Mouse (Mus musculus) heart, embryonic 11.5 days (tissue): ENCODE measurements around the gene Ttll11. TPM values are rescaled to one million over a fixed set of nuclear protein-coding genes. Genes with fewer than 3 reads are reported as not detected.

ENCODE experiments used
- ATAC-seq: fragments of 200-750 bp; cut with Nextera tagmentation; replicated peaks from 2 replicates; pipeline ENCODE4 v1.8.0; 2017; ENCODE audit warnings: moderate library complexity; ENCODE audit not compliant: insufficient number of reproducible peaks, low FRiP score, low TSS enrichment
- H3K27ac ChIP-seq: fragments of 300-500 bp; sonication (generic); 2 replicates; pipeline ENCODE4 v1.5.1; 2014; ENCODE audit warnings: mild to moderate bottlenecking, low read depth, low read length
- H3K27me3 ChIP-seq: fragments of 300-500 bp; sonication (generic); 2 replicates; pipeline ENCODE4 v1.6.1; 2014; ENCODE audit warnings: mild to moderate bottlenecking, low read length, mixed read lengths; ENCODE audit not compliant: control insufficient read depth, insufficient read depth
- H3K36me3 ChIP-seq: fragments of 300-500 bp; sonication (generic); 2 replicates; pipeline ENCODE4 v1.6.1; 2014; ENCODE audit warnings: mild to moderate bottlenecking, low read length, moderate library complexity, mixed read lengths; ENCODE audit not compliant: control insufficient read depth, insufficient read depth
- H3K4me1 ChIP-seq: fragments of 300-500 bp; sonication (generic); 2 replicates; pipeline ENCODE4 v1.6.1; 2014; ENCODE audit warnings: low read length; ENCODE audit not compliant: control insufficient read depth, insufficient read depth
- H3K4me2 ChIP-seq: fragments of 300-500 bp; sonication (generic); 2 replicates; pipeline ENCODE4 v1.6.1; 2014; ENCODE audit warnings: mild to moderate bottlenecking, moderate library complexity
- H3K4me3 ChIP-seq: fragments of 300-500 bp; sonication (generic); 2 replicates; pipeline ENCODE4 v1.5.1; 2014; ENCODE audit warnings: low read depth, low read length
- H3K9ac ChIP-seq: fragments of 300-500 bp; sonication (generic); 2 replicates; pipeline ENCODE4 v1.6.1; 2014; ENCODE audit warnings: mild to moderate bottlenecking, low read depth, low read length, moderate library complexity
- H3K9me3 ChIP-seq: fragments of 300-500 bp; sonication (generic); replicated peaks from 2 replicates; pipeline ENCODE4 v1.6.1; 2016; ENCODE audit warnings: low read length; ENCODE audit not compliant: control insufficient read depth
- WGBS: fragments of 180-500 bp; shearing (Covaris S2); extraction: QIAGEN DNeasy Blood & Tissue Kit; methylation state at CpG from one replicate; pipeline ENCODE4 v1.1.7; 2014; ENCODE audit not compliant: insufficient replicate concordance; 5-methylcytosine and 5-hydroxymethylcytosine counted together
- polyA plus RNA-seq: library from polyadenylated mRNA; unstranded; fragments of >200 nt; fragmentation: Nextera tagmentation; extraction: Ambion mirVana; gene quantifications from 2 replicates; pipeline ENCODE4 v1.2.1, GENCODE M21; 2014

The Ttll11 gene
- polyA plus RNA-seq, 1 experiment from 2014 or later: 0.34 TPM

GRCm38 (mm10) chr2:35830966-35831903 is 148.5 kb downstream of the Ttll11 start:
- Histone ChIP-seq H3K4me3 (no peak overlapping the region), H3K27me3 (no peaks in the 10 kb centered on the region), H3K4me1 (peaks cover 20% of the 10 kb centered on the region), H3K9ac (no peak overlapping the region), H3K4me2 (no peak overlapping the region), H3K27ac (no peak overlapping the region), H3K36me3 (no peaks in the 10 kb centered on the region), H3K9me3 (no peaks in the 10 kb centered on the region)
- WGBS: 46% methylated on average over 6 of the region's 6 CpGs
- ATAC-seq: no peak

GRCm38 (mm10) chr2:35829136-35829535 is 150.6 kb downstream of the Ttll11 start:
- ATAC-seq: no peak
- H3K27ac ChIP-seq: no peak overlapping the region
- no peak overlapping the region for H3K4me3 ChIP-seq
- peaks cover 25% of the 10 kb centered on the region for H3K4me1 ChIP-seq
- WGBS: 53% methylated on average over 4 of the region's 4 CpGs
- H3K36me3 ChIP-seq: no peaks in the 10 kb centered on the region
- H3K27me3 ChIP-seq: no peaks in the 10 kb centered on the region
- H3K4me2 ChIP-seq: no peak overlapping the region
- H3K9ac ChIP-seq: no peak overlapping the region
- H3K9me3 ChIP-seq: no peaks in the 10 kb centered on the region

- H3K4me2 ChIP-seq: no peak overlapping the region
- no peaks in the 10 kb centered on the region for H3K27me3 ChIP-seq
- no peaks in the 10 kb centered on the region for H3K36me3 ChIP-seq
- H3K4me1 ChIP-seq: peaks cover 19% of the 10 kb centered on the region
- ATAC-seq: no peak
- no peak overlapping the region for H3K9ac ChIP-seq
- no peak overlapping the region for H3K27ac ChIP-seq
- WGBS: 81% methylated on average over 4 of the region's 4 CpGs
- H3K9me3 ChIP-seq: no peaks in the 10 kb centered on the region
- no peak overlapping the region for H3K4me3 ChIP-seq
Measured at GRCm38 (mm10) chr2:35827886-35828285, 151.8 kb downstream of the Ttll11 start.

- no peak overlapping the region for H3K9ac ChIP-seq
- H3K36me3 ChIP-seq: no peaks in the 10 kb centered on the region
- peaks cover 5% of the 10 kb centered on the region; the same call in 1 of the 2 replicates for H3K4me1 ChIP-seq
- no peaks in the 10 kb centered on the region for H3K9me3 ChIP-seq
- H3K4me3 ChIP-seq: no peak overlapping the region
- H3K27me3 ChIP-seq: no peaks in the 10 kb centered on the region
- 54% methylated on average over 7 of the region's 7 CpGs for WGBS
- H3K27ac ChIP-seq: peak overlapping the region; percentile 51; the same call in 1 of the 2 replicates
- no peak for ATAC-seq
- H3K4me2 ChIP-seq: no peak overlapping the region
Measured at GRCm38 (mm10) chr2:35825157-35825556, 154.6 kb downstream of the Ttll11 start.

GRCm38 (mm10) chr2:35823589-35823988 is 156.1 kb downstream of the Ttll11 start:
- H3K4me2 ChIP-seq: no peak overlapping the region
- H3K4me3 ChIP-seq: no peak overlapping the region
- peaks cover 11% of the 10 kb centered on the region for H3K4me1 ChIP-seq
- no peaks in the 10 kb centered on the region for H3K27me3 ChIP-seq
- H3K9me3 ChIP-seq: no peaks in the 10 kb centered on the region
- WGBS: 63% methylated on average over 6 of the region's 6 CpGs
- no peak for ATAC-seq
- no peak overlapping the region for H3K27ac ChIP-seq
- no peaks in the 10 kb centered on the region for H3K36me3 ChIP-seq
- H3K9ac ChIP-seq: no peak overlapping the region

- ATAC-seq: no peak
- H3K9ac ChIP-seq: no peak overlapping the region
- peaks cover 6% of the 10 kb centered on the region for H3K4me1 ChIP-seq
Measured at GRCm38 (mm10) chr2:35818883-35819282, 160.8 kb downstream of the Ttll11 start.

GRCm38 (mm10) chr2:35816056-35816661 is 163.6 kb downstream of the Ttll11 start:
- Histone ChIP-seq H3K9ac (no peak overlapping the region), H3K4me2 (no peak overlapping the region), H3K4me1 (peaks cover 15% of the 10 kb centered on the region), H3K27ac (no peak overlapping the region), H3K27me3 (no peaks in the 10 kb centered on the region), H3K4me3 (no peak overlapping the region), H3K36me3 (no peaks in the 10 kb centered on the region), H3K9me3 (no peaks in the 10 kb centered on the region)
- 51% methylated on average over 5 of the region's 5 CpGs for WGBS
- ATAC-seq: no peak

More at GRCm38 (mm10) chr2:35818883-35819282, 160.8 kb downstream of the Ttll11 start:
- Histone ChIP-seq H3K9me3 (no peaks in the 10 kb centered on the region), H3K4me3 (no peak overlapping the region), H3K27me3 (no peaks in the 10 kb centered on the region), H3K36me3 (no peaks in the 10 kb centered on the region), H3K27ac (no peak overlapping the region), H3K4me2 (no peak overlapping the region)
- WGBS: 46% methylated on average over 2 of the region's 2 CpGs

- ATAC-seq: no peak
- H3K36me3 ChIP-seq: no peaks in the 10 kb centered on the region
- no peak overlapping the region for H3K9ac ChIP-seq
- no peak overlapping the region for H3K27ac ChIP-seq
- H3K27me3 ChIP-seq: no peaks in the 10 kb centered on the region
- 65% methylated on average over 2 of the region's 2 CpGs for whole genome bisulfite sequencing
- no peak overlapping the region for H3K4me2 ChIP-seq
- H3K4me1 ChIP-seq: peaks cover 9% of the 10 kb centered on the region
- H3K4me3 ChIP-seq: no peak overlapping the region
- no peaks in the 10 kb centered on the region for H3K9me3 ChIP-seq
Measured at GRCm38 (mm10) chr2:35812561-35812933, 167.2 kb downstream of the Ttll11 start.
